Mouse (Mus musculus) lung, postnatal 0 days (tissue): Measurements from ENCODE around the gene Cfdp1. TPM values are rescaled to one million over a fixed set of nuclear protein-coding genes. Genes with fewer than 3 reads are reported as not detected.
A peak's percentile ranks its signal among the peaks of the same experiment; 100 is the strongest.

Source experiments
- ATAC-seq: fragments of 200-750 bp; cut with Nextera tagmentation; 2 replicates; pipeline ENCODE4 v1.8.0; 2017; ENCODE audit warnings: moderate library complexity
- DNase-seq: peaks from one replicate; pipeline ENCODE4 v3.0.0-alpha.2; 2016; ENCODE audit warnings: low spot score
- H3K27ac ChIP-seq: fragments of 300-500 bp; sonication (generic); 2 replicates; pipeline ENCODE4 v1.5.1; 2014; ENCODE audit warnings: antibody characterized with exemption, mild to moderate bottlenecking, low read length, mixed read lengths
- H3K27me3 ChIP-seq: fragments of 300-500 bp; sonication (generic); replicated peaks from 2 replicates; pipeline ENCODE4 v1.6.1; 2014; ENCODE audit warnings: low read length, mixed read lengths; ENCODE audit not compliant: insufficient read depth
- H3K36me3 ChIP-seq: fragments of 300-500 bp; sonication (generic); 2 replicates; pipeline ENCODE4 v1.6.1; 2014; ENCODE audit warnings: low read length, mixed read lengths; ENCODE audit not compliant: insufficient read depth
- H3K4me1 ChIP-seq: fragments of 300-500 bp; sonication (generic); 2 replicates; pipeline ENCODE4 v1.6.1; 2014; ENCODE audit warnings: antibody characterized with exemption, low read depth, low read length, mixed read lengths; ENCODE audit not compliant: insufficient read depth
- H3K4me2 ChIP-seq: fragments of 300-500 bp; sonication (generic); replicated peaks from 2 replicates; pipeline ENCODE4 v1.6.1; 2014; ENCODE audit warnings: low read depth, mild to moderate bottlenecking, low read length, moderate library complexity, mixed read lengths
- H3K4me3 ChIP-seq: fragments of 300-500 bp; sonication (generic); 2 replicates; pipeline ENCODE4 v1.5.1; 2014; ENCODE audit warnings: low read depth, low read length
- H3K9ac ChIP-seq: fragments of 300-500 bp; sonication (generic); replicated peaks from 2 replicates; pipeline ENCODE4 v1.6.1; 2014; ENCODE audit warnings: low read depth, mild to moderate bottlenecking
- H3K9me3 ChIP-seq: fragments of 300-500 bp; sonication (generic); 2 replicates; pipeline ENCODE4 v1.6.1; 2016; ENCODE audit warnings: low read length, mixed read lengths
- CTCF ChIP-seq: IDR thresholded peaks from 2 replicates; pipeline ENCODE4 v1.5.1; 2016; ENCODE audit warnings: antibody characterized with exemption, mild to moderate bottlenecking
- EP300 ChIP-seq: IDR thresholded peaks from 2 replicates; pipeline ENCODE4 v1.6.1; 2016; ENCODE audit warnings: antibody characterized with exemption, mild to moderate bottlenecking, control low read depth
- WGBS: fragments of 180-500 bp; shearing (Covaris S2); extraction: QIAGEN DNeasy Blood & Tissue Kit; methylation state at CpG from one replicate; pipeline ENCODE4 v1.1.7; 2014; 5-methylcytosine and 5-hydroxymethylcytosine counted together
- polyA plus RNA-seq: library from polyadenylated mRNA; unstranded; fragments of >200 nt; fragmentation: Nextera tagmentation; extraction: Ambion mirVana; gene quantifications from 2 replicates; pipeline ENCODE4 v1.2.1, GENCODE M21; 2015

Cfdp1 gene
- polyA plus RNA-seq, 1 experiment from 2014 or later: 93.9 TPM

- H3K27ac ChIP-seq: peak overlapping the region; percentile 78; the same call in 1 of the 2 replicates
- H3K36me3 ChIP-seq: no peaks in the 10 kb centered on the region
- no peak overlapping the region for H3K4me3 ChIP-seq
- H3K9ac ChIP-seq: no peak overlapping the region
- TF ChIP-seq EP300 (no peak), CTCF (no peak)
- H3K4me2 ChIP-seq: peak overlapping the region; percentile 53; the same call in 1 of the 2 replicates
- WGBS: 79% methylated on average over 5 of the region's 5 CpGs
- ATAC-seq (no peak), DNase-seq (no peak)
- no peaks in the 10 kb centered on the region for H3K9me3 ChIP-seq
- H3K4me1 ChIP-seq: peaks cover 37% of the 10 kb centered on the region
- no peaks in the 10 kb centered on the region for H3K27me3 ChIP-seq
These were observed 109.0 kb downstream of the Cfdp1 start for GRCm38 (mm10) chr8:111745086-111745485.

- Histone ChIP-seq H3K27me3 (no peaks in the 10 kb centered on the region), H3K4me1 (peaks cover 45% of the 10 kb centered on the region), H3K27ac (peak within 1 kb of the TSS; percentile 87), H3K9ac (peak within 1 kb of the TSS; percentile 83), H3K4me2 (peak within 1 kb of the TSS; percentile 86), H3K4me3 (peak within 1 kb of the TSS; percentile 84), H3K9me3 (no peaks in the 10 kb centered on the region), H3K36me3 (no peaks in the 10 kb centered on the region)
- 13% methylated on average over 29 of the region's 40 CpGs for WGBS
- ATAC-seq (peak; percentile 51), DNase-seq (peak; percentile 77)
- TF ChIP-seq CTCF (no peak), EP300 (no peak)
These were observed 110.0 kb downstream of the Cfdp1 start, which contains the start of gene Bcar1 for GRCm38 (mm10) chr8:111743792-111744696. TSS of gene Bcar1 (minus strand) at chr8:111743809.

- Histone ChIP-seq H3K4me1 (peaks cover 49% of the 10 kb centered on the region), H3K4me2 (peak overlapping the region; percentile 86), H3K27me3 (no peaks in the 10 kb centered on the region), H3K9me3 (no peaks in the 10 kb centered on the region), H3K27ac (peak overlapping the region; percentile 87), H3K4me3 (peak overlapping the region; percentile 84), H3K9ac (peak overlapping the region; percentile 83), H3K36me3 (no peaks in the 10 kb centered on the region)
- WGBS: under 1% methylated on average over 26 of the region's 44 CpGs
- no peak for TF ChIP-seq EP300
- TF ChIP-seq CTCF: no peak; the same call in 1 of the 2 replicates
- peak; percentile 1; the same call in 1 of the 2 replicates for ATAC-seq
- DNase-seq: no peak
These were observed 110.8 kb downstream of the Cfdp1 start for GRCm38 (mm10) chr8:111743101-111743791.

GRCm38 (mm10) chr8:111742261-111743037, 111.6 kb downstream of the Cfdp1 start:
- WGBS: 15% methylated on average over 11 of the region's 11 CpGs
- Histone ChIP-seq H3K4me3 (peak overlapping the region; percentile 84), H3K27me3 (no peaks in the 10 kb centered on the region), H3K9ac (peak overlapping the region; percentile 83), H3K4me1 (peaks cover 49% of the 10 kb centered on the region), H3K36me3 (no peaks in the 10 kb centered on the region), H3K4me2 (peak overlapping the region; percentile 86), H3K27ac (peak overlapping the region; percentile 87), H3K9me3 (no peaks in the 10 kb centered on the region)
- ATAC-seq (no peak), DNase-seq (peak; percentile 39)
- TF ChIP-seq CTCF: no peak
- TF ChIP-seq EP300: no peak

GRCm38 (mm10) chr8:111741556-111741955, 112.5 kb downstream of the Cfdp1 start:
- Histone ChIP-seq H3K36me3 (no peaks in the 10 kb centered on the region), H3K9ac (no peak overlapping the region), H3K4me3 (no peak overlapping the region), H3K4me2 (peak overlapping the region; percentile 86), H3K4me1 (peaks cover 52% of the 10 kb centered on the region), H3K9me3 (no peaks in the 10 kb centered on the region), H3K27me3 (no peaks in the 10 kb centered on the region), H3K27ac (peak overlapping the region; percentile 87)
- no peak for DNase-seq
- 39% methylated on average over 6 of the region's 6 CpGs for WGBS
- ATAC-seq: no peak
- TF ChIP-seq EP300: no peak
- TF ChIP-seq CTCF: no peak
